Mouse (Mus musculus) lung, adult 2 months (tissue): ENCODE data around the gene Ist1.

Experiments
- CTCF ChIP-seq: fragments of 200-500 bp; IDR thresholded peaks from 2 replicates; pipeline ENCODE4 v1.5.1; 2011; ENCODE audit warnings: mild to moderate bottlenecking, low read length, control low read depth; ENCODE audit not compliant: insufficient read depth
- POLR2A ChIP-seq: fragments of 200-500 bp; IDR thresholded peaks from 2 replicates; pipeline ENCODE4 v1.6.1; 2011; ENCODE audit warnings: low read depth, mild to moderate bottlenecking, control low read depth, low read length, borderline replicate concordance; ENCODE audit errors: extremely low read depth

DNA sequence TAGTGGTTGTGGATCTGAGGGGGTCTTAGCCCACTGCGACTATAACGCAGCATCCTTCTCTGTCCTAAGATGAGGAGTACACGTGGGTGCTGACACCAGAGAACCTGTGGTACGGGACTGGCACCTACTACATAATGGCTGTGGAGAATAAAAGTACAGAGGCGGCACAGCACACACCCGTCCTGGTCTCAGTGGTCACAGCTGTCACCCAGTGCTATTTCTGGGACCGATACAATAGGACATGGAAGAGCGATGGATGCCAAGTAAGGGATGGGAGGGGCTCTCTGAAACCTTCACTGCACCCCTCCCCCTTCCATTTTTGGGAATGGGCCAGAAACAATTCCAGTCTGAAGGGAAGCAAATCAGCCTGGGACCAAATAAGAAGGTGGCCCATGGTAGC, 57.9 kb downstream of the Ist1 start:
- no peak for TF ChIP-seq CTCF
- TF ChIP-seq POLR2A: no peak
